Mouse (Mus musculus) c-Kit-positive CD71-positive TER-119-positive erythroid progenitor cells, embryonic 14.5 days (primary cell): ENCODE measurements around the gene AU041133.
"Not testable (repeated sequence)": the region's sequence is repeated elsewhere in the genome, so short reads cannot be mapped to it uniquely, and the experiment has no call there.

Source experiments
- DNase-seq: peaks from one replicate; pipeline ENCODE4 v3.0.0-alpha.2; 2013; ENCODE audit warnings: low spot score

The AU041133 gene

GRCm38 (mm10) chr10:82127850-82128401, at the start of gene AU041133:
Gene AU041133, plus strand, starts transcription at chr10:82128013.
- DNase-seq, result peak; percentile 76

GRCm38 (mm10) chr10:82082728-82083621, 44.8 kb upstream of the AU041133 start, which contains the start of gene BC024063:
Gene BC024063, plus strand, starts transcription at chr10:82083353.
- DNase-seq, result peak; percentile 60

- DNase-seq, result not testable (repeated sequence)
These were observed 44.2 kb upstream of the AU041133 start for GRCm38 (mm10) chr10:82083622-82083971.

- no peak for DNase-seq
These were observed 10.6 kb upstream of the AU041133 start for GRCm38 (mm10) chr10:82117206-82117605.

GRCm38 (mm10) chr10:82145282-82145681, 17.5 kb downstream of the AU041133 start:
- DNase-seq, result no peak

GRCm38 (mm10) chr10:82147571-82147970, 19.8 kb downstream of the AU041133 start:
- DNase-seq, result no peak

- DNase-seq, result no peak
These were observed 40.0 kb downstream of the AU041133 start for GRCm38 (mm10) chr10:82167777-82168176.

- no peak for DNase-seq
These were observed 42.0 kb downstream of the AU041133 start for GRCm38 (mm10) chr10:82169776-82170175.

- peak; percentile 15 for DNase-seq
These were observed 43.0 kb downstream of the AU041133 start for GRCm38 (mm10) chr10:82170808-82171207.

- peak; percentile 70 for DNase-seq
These were observed 50.6 kb downstream of the AU041133 start for GRCm38 (mm10) chr10:82178257-82179064.
